Mouse (Mus musculus) kidney, embryonic 16.5 days (tissue): Measurements from ENCODE around the gene Prkra. TPM values are rescaled to one million over a fixed set of nuclear protein-coding genes. Genes with fewer than 3 reads are reported as not detected.

Experiments used
- ATAC-seq: fragments of 200-750 bp; cut with Nextera tagmentation; 2 replicates; pipeline ENCODE4 v1.8.0; 2017; ENCODE audit warnings: moderate TSS enrichment; ENCODE audit not compliant: low FRiP score, low TSS enrichment
- H3K27ac ChIP-seq: fragments of 300-500 bp; sonication (generic); 2 replicates; pipeline ENCODE4 v1.5.1; 2014; ENCODE audit warnings: low read length
- H3K27me3 ChIP-seq: fragments of 300-500 bp; sonication (generic); 2 replicates; pipeline ENCODE4 v1.6.1; 2014; ENCODE audit warnings: low read length, control low read depth, mixed read lengths; ENCODE audit not compliant: insufficient read depth
- H3K36me3 ChIP-seq: fragments of 300-500 bp; sonication (generic); 2 replicates; pipeline ENCODE4 v1.6.1; 2014; ENCODE audit warnings: low read length, control low read depth, mixed read lengths; ENCODE audit not compliant: insufficient read depth
- H3K4me1 ChIP-seq: fragments of 300-500 bp; sonication (generic); 2 replicates; pipeline ENCODE4 v1.6.1; 2014; ENCODE audit warnings: low read length, control low read depth, mixed read lengths; ENCODE audit not compliant: insufficient read depth
- H3K4me2 ChIP-seq: fragments of 300-500 bp; sonication (generic); replicated peaks from 2 replicates; pipeline ENCODE4 v1.6.1; 2014; ENCODE audit warnings: low read depth, low read length
- H3K4me3 ChIP-seq: fragments of 300-500 bp; sonication (generic); 2 replicates; pipeline ENCODE4 v1.5.1; 2014; ENCODE audit warnings: mild to moderate bottlenecking, low read length
- H3K9ac ChIP-seq: fragments of 300-500 bp; sonication (generic); replicated peaks from 2 replicates; pipeline ENCODE4 v1.6.1; 2014; ENCODE audit warnings: low read length
- H3K9me3 ChIP-seq: fragments of 300-500 bp; sonication (generic); 2 replicates; pipeline ENCODE4 v1.6.1; 2016; ENCODE audit warnings: low read length, control low read depth
- WGBS: fragments of 180-500 bp; shearing (Covaris S2); extraction: QIAGEN DNeasy Blood & Tissue Kit; methylation state at CpG from one replicate; pipeline ENCODE4 v1.1.7; 2014; 5-methylcytosine and 5-hydroxymethylcytosine counted together
- polyA plus RNA-seq: library from polyadenylated mRNA; unstranded; fragments of >200 nt; fragmentation: Nextera tagmentation; extraction: Ambion mirVana; gene quantifications from 2 replicates; pipeline ENCODE4 v1.2.1, GENCODE M21; 2015

Gene Prkra
- polyA plus RNA-seq, 1 experiment from 2014 or later = 80.6 TPM

- no peaks in the 10 kb centered on the region for H3K9me3 ChIP-seq
- no peak for ATAC-seq
- peaks cover 27% of the 10 kb centered on the region for H3K4me1 ChIP-seq
- H3K9ac ChIP-seq = peak overlapping the region; percentile 91
- H3K4me3 ChIP-seq = peak overlapping the region; percentile 89
- H3K27me3 ChIP-seq = no peaks in the 10 kb centered on the region
- H3K36me3 ChIP-seq = peaks cover 7% of the 10 kb centered on the region; the same call in 1 of the 2 replicates
- WGBS = 6% methylated on average over 4 of the region's 4 CpGs
- peak overlapping the region; percentile 76 for H3K4me2 ChIP-seq
- H3K27ac ChIP-seq = peak overlapping the region; percentile 89
Observed at GRCm38 (mm10) chr2:76675949-76676348, 28.1 kb upstream of the Prkra start.

DNA sequence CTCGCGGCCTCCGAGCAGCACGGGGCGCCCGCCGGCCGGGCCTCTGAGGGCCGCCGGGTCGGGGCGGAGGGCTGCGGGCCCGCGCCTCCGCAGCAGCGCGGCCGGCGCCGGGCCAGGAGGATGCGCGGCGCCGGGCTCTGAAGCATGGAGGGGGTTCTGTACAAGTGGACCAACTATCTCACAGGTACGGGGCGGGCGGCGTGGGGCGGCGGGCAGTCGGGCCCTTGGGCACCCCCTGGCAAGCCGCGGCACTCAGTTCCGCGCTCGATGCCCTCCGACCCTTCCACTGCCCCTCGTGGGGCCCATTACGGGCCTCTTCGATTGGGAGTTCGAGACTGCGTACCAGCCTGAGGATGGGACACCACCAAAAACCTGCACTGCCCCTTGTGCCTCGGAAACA lies 27.6 kb upstream of the Prkra start:
- peaks cover 27% of the 10 kb centered on the region for H3K4me1 ChIP-seq
- H3K9ac ChIP-seq = peak overlapping the region; percentile 91
- WGBS = under 1% methylated on average over 35 of the region's 44 CpGs
- H3K4me3 ChIP-seq = peak overlapping the region; percentile 89
- ATAC-seq = peak; percentile 46
- no peaks in the 10 kb centered on the region for H3K27me3 ChIP-seq
- no peaks in the 10 kb centered on the region for H3K9me3 ChIP-seq
- H3K4me2 ChIP-seq = peak overlapping the region; percentile 76
- H3K36me3 ChIP-seq = peaks cover 5% of the 10 kb centered on the region; the same call in 1 of the 2 replicates
- peak overlapping the region; percentile 89 for H3K27ac ChIP-seq

DNA sequence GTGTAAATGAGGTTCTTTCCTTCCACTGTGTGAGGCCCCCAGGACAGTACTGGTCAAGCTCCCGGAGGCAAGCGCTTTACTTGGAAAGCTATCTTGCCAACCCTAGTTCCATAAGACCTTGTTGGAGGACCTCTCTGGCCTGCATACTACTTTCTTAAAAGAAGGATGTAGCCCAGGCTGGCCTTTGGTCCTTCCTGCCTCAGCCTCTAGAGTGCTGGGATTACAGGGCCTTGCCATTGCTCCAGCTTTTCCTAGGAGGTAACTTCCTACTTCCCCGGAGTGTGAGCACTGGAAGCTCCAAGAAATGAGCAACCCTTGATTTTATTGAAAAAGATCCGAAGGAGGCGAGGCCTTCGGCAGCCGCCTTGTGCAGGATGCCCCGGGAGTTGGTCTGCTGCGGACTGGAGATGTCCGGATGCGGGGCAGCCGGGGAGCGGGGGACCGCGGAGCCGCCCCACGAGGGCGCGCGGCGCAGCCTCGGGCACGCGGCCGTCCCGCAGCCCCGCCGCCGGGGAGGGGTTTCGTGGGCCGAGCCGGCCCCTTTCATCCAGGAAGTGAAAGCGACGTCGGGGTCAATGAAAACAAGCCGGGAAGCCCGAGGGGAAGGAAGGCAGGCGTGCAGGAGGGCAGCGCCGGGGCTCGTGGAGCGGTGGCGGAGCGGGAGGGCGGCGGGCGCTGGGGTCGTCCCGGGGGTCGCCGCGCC lies 27.1 kb upstream of the Prkra start, which contains the start of gene Plekha3:
Plekha3 (plus strand) TSS at position 557 of the 703 bp plus-strand sequence.
- peaks cover 5% of the 10 kb centered on the region; the same call in 1 of the 2 replicates for H3K36me3 ChIP-seq
- peak; percentile 78 for ATAC-seq
- peak within 1 kb of the TSS; percentile 91 for H3K9ac ChIP-seq
- peak within 1 kb of the TSS; percentile 89 for H3K27ac ChIP-seq
- no peaks in the 10 kb centered on the region for H3K27me3 ChIP-seq
- H3K4me1 ChIP-seq = peaks cover 27% of the 10 kb centered on the region
- H3K4me3 ChIP-seq = peak within 1 kb of the TSS; percentile 89
- 5% methylated on average over 41 of the region's 52 CpGs for WGBS
- peak within 1 kb of the TSS; percentile 76 for H3K4me2 ChIP-seq
- H3K9me3 ChIP-seq = no peaks in the 10 kb centered on the region

GRCm38 (mm10) chr2:76673472-76674081 lies 25.8 kb upstream of the Prkra start:
- H3K9ac ChIP-seq = no peak overlapping the region
- H3K9me3 ChIP-seq = no peaks in the 10 kb centered on the region
- H3K4me2 ChIP-seq = peak overlapping the region; percentile 66
- 39% methylated on average over 7 of the region's 7 CpGs for WGBS
- no peak for ATAC-seq
- peak overlapping the region; percentile 88 for H3K27ac ChIP-seq
- H3K4me1 ChIP-seq = peaks cover 27% of the 10 kb centered on the region
- peak overlapping the region; percentile 54 for H3K4me3 ChIP-seq
- 0 out of 2 replicates have a peak, but pooled peaks cover 1% of the 10 kb centered on the region for H3K36me3 ChIP-seq
- no peaks in the 10 kb centered on the region for H3K27me3 ChIP-seq

- no peaks in the 10 kb centered on the region for H3K27me3 ChIP-seq
- under 1% methylated on average over 17 of the region's 17 CpGs for WGBS
- no peaks in the 10 kb centered on the region for H3K36me3 ChIP-seq
- ATAC-seq = peak; percentile 92
- peak within 1 kb of the TSS; percentile 54 for H3K4me3 ChIP-seq
- H3K9ac ChIP-seq = peak within 1 kb of the TSS; percentile 77
- peaks cover 27% of the 10 kb centered on the region for H3K4me1 ChIP-seq
- H3K4me2 ChIP-seq = peak within 1 kb of the TSS; percentile 66
- peak within 1 kb of the TSS; percentile 88 for H3K27ac ChIP-seq
- no peaks in the 10 kb centered on the region for H3K9me3 ChIP-seq
Observed at GRCm38 (mm10) chr2:76672966-76673392, 25.2 kb upstream of the Prkra start, which contains the start of gene Fkbp7. Fkbp7 (minus strand) TSS chr2:76673116.

DNA sequence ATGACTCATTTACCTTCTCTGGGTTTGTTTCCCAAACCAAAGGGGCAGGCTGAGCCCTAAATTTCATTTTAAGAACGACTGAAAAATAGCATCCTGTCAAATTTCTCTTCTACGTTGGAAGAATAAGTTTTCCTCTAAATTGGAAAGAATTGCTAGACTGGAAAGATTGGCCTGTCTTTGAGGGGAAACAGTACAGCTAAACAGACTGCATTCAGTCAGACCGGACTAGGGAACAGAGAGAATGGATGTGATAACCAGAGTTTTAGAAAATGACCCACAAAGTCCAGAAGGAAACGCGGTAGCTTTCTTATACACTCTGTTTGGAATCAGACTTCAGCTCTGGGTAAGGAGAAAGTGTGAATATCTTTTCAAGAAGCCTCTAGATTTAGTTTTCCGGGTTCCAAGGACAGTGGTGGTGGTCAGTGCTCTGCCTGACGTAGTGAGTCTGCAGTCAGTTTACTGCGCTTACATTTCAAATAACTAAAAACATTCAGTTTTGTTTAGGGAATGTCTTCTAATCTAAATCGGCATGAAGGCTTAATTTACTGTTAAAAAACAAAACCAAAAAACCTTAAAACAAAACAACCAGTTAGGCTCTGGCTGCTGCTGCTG lies 24.4 kb upstream of the Prkra start:
- peak overlapping the region; percentile 77 for H3K9ac ChIP-seq
- WGBS = 19% methylated on average over 9 of the region's 9 CpGs
- no peaks in the 10 kb centered on the region for H3K27me3 ChIP-seq
- no peaks in the 10 kb centered on the region for H3K9me3 ChIP-seq
- H3K36me3 ChIP-seq = no peaks in the 10 kb centered on the region
- H3K4me1 ChIP-seq = peaks cover 24% of the 10 kb centered on the region
- peak overlapping the region; percentile 54 for H3K4me3 ChIP-seq
- H3K4me2 ChIP-seq = peak overlapping the region; percentile 66
- H3K27ac ChIP-seq = peak overlapping the region; percentile 88
- no peak for ATAC-seq

DNA sequence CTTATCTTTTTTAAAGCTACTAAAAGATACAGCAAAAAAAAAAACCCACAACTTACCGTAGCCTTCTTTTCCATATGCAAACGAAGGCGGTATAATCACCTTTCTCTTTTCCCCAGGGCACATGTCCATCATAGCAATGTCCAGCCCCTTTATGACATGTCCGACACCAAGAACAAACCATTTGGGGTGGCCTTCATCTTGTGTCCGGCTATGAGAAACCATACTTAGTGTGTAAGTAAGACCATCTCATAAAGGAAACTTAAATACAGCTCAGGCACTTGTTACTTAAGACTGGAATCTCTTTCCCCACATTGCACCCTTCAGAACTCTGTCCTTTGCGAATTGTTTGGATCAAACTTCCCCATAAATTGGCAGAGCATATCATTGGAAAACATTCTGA lies 23.8 kb upstream of the Prkra start:
- H3K27ac ChIP-seq = no peak overlapping the region; the same call in 1 of the 2 replicates
- H3K9ac ChIP-seq = peak overlapping the region; percentile 77
- peaks cover 19% of the 10 kb centered on the region for H3K4me1 ChIP-seq
- H3K4me2 ChIP-seq = peak overlapping the region; percentile 66
- WGBS = 79% methylated on average over 6 of the region's 6 CpGs
- ATAC-seq = no peak
- H3K27me3 ChIP-seq = no peaks in the 10 kb centered on the region
- H3K36me3 ChIP-seq = no peaks in the 10 kb centered on the region
- peak overlapping the region; percentile 54 for H3K4me3 ChIP-seq
- no peaks in the 10 kb centered on the region for H3K9me3 ChIP-seq

DNA sequence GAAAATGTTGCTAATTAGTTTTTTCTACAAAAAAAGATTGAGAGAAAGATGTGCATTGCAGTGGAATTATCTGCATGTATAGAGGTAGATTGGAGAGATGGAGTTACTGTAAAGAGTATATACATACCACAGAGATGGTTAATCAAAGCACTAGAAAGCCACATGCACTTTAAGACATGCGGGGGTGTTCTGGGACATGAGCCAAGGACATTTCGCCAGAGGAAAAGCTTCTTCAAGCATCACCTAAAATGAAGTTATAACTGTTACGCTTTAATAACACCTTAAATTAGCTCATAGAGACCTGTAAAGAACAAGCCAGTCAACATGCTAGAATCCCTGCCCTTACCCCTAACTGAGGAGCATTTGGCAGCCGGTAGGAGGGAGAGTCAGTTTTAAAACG lies 19.4 kb upstream of the Prkra start:
- H3K4me1 ChIP-seq = peaks cover 7% of the 10 kb centered on the region; the same call in 1 of the 2 replicates
- H3K9ac ChIP-seq = no peak overlapping the region
- no peak overlapping the region for H3K4me3 ChIP-seq
- peaks cover 21% of the 10 kb centered on the region for H3K36me3 ChIP-seq
- H3K27me3 ChIP-seq = no peaks in the 10 kb centered on the region
- no peak for ATAC-seq
- no peak overlapping the region for H3K4me2 ChIP-seq
- no peak overlapping the region for H3K27ac ChIP-seq
- H3K9me3 ChIP-seq = no peaks in the 10 kb centered on the region
- WGBS = 79% methylated on average over 5 of the region's 5 CpGs

GRCm38 (mm10) chr2:76665531-76665930 lies 17.7 kb upstream of the Prkra start:
- Histone ChIP-seq H3K4me2 (no peak overlapping the region), H3K27me3 (no peaks in the 10 kb centered on the region), H3K9me3 (no peaks in the 10 kb centered on the region), H3K36me3 (peaks cover 27% of the 10 kb centered on the region), H3K4me3 (no peak overlapping the region), H3K27ac (no peak overlapping the region), H3K4me1 (no peaks in the 10 kb centered on the region), H3K9ac (no peak overlapping the region)
- ATAC-seq = no peak
- 94% methylated on average over 7 of the region's 7 CpGs for WGBS
